Comparison of ENCODE assay signal across 20 mouse cellular contexts in the genomic region with DNA sequence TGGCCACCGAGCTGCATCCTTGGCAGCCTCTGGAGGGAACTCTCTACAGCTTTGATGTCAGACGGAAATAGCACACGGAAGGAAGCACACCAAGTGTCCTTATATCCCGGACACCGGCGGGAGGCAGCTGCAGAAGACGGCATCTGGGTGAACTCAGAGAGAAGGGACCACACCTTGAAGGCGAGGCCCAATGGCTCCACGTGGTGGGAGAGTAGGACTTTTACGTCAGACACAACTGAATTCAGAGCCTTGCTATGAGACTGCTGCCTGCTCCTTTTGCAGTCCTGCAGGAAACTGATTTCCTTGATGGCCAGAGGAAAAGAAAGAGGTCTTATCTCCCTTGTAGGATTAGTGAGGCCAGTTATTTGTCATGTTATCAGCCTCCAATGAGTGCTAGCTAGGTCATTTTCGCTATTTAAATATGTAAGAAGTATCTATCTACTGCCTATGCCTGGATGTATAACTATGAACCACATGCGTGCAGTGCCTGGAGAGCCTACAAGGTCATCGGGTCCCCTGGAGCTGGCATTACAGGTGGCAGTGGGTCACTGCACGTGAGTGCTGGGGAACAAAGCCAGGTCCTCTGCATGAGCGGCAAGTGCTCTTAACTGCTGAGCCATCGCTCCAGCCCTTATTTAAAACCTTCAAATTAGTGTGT. TPM values are rescaled to one million over a fixed set of nuclear protein-coding genes. Genes with fewer than 3 reads are reported as not detected.
A peak's percentile ranks its signal among the peaks of the same experiment; 100 is the strongest.
DNase-seq lines count a peak whose midpoint lies in the region; ATAC-seq and TF ChIP-seq lines count a peak whose summit lies in the region.
"Had no signal": no experiment of that assay in that cellular context is flagged by ENCODE, and none has a peak within 500 bp of the region (broad histone marks: within the 10 kb centered on the region; RNA-seq: fewer than 3 reads in every experiment).

No protein-coding gene starts in this region.

- no peak for TF ChIP-seq CTCF in lung, postnatal 0 days (IDR thresholded peaks at IDR 0.05)
- no peak for TF ChIP-seq CTCF in stomach, postnatal 0 days (IDR thresholded peaks at IDR 0.05; ENCODE audit: low read depth)

- DNase-seq in lung, postnatal 0 days (ENCODE audit: low spot score) = no peak
- DNase-seq in lung, adult 18-20 months = no peak
- peak; percentile 57 for DNase-seq in stomach, postnatal 0 days (ENCODE audit: low spot score)
- DNase-seq in midbrain, embryonic 10.5 days (ENCODE audit: low spot score) = no peak
- no peak for DNase-seq in frontal cortex, postnatal 36 days (ENCODE audit: low spot score in 2 of 2)
- DNase-seq: adrenal gland, adult 8-10 months; adrenal gland, postnatal 36 days; cerebellum, adult 2 months; cerebellum, postnatal 10 days; gastrocnemius, postnatal 10 days; heart, adult 18-20 months; heart, postnatal 14 days had no signal

- no peak overlapping the region for H3K4me2 ChIP-seq in lung, postnatal 0 days (replicated peaks; ENCODE audit: low read depth, low read length)
- no peak overlapping the region for H3K4me2 ChIP-seq in intestine, embryonic 16.5 days (ENCODE audit: low read depth, low read length)
- H3K4me2 ChIP-seq in limb, embryonic 13.5 days (replicated peaks) = no peak overlapping the region
- H3K4me2 ChIP-seq in stomach, postnatal 0 days (replicated peaks; ENCODE audit: low read depth) = no peak overlapping the region
- H3K4me2 ChIP-seq in midbrain, embryonic 16.5 days (ENCODE audit: low read length) = no peak overlapping the region
- H3K4me2 ChIP-seq: heart, embryonic 11.5 days; heart, embryonic 15.5 days; hindbrain, embryonic 13.5 days had no signal

- no peak overlapping the region for H3K27ac ChIP-seq in lung, postnatal 0 days (ENCODE audit: low read length)
- no peak overlapping the region for H3K27ac ChIP-seq in intestine, embryonic 16.5 days (ENCODE audit: low read length)
- H3K27ac ChIP-seq in limb, embryonic 13.5 days = peak overlapping the region; percentile 40; the same call in 1 of the 2 replicates
- no peak overlapping the region for H3K27ac ChIP-seq in stomach, postnatal 0 days (replicated peaks)
- no peak overlapping the region for H3K27ac ChIP-seq in midbrain, embryonic 10.5 days (replicated peaks)
- H3K27ac ChIP-seq in midbrain, embryonic 16.5 days (ENCODE audit: low read length) = no peak overlapping the region
- H3K27ac ChIP-seq: heart, embryonic 15.5 days; hindbrain, embryonic 13.5 days; hindbrain, postnatal 0 days had no signal

- no peaks in the 10 kb centered on the region for H3K27me3 ChIP-seq in lung, postnatal 0 days (replicated peaks; ENCODE audit: insufficient read depth, low read length)
- H3K27me3 ChIP-seq in intestine, embryonic 16.5 days (replicated peaks; ENCODE audit: control insufficient read depth, insufficient read depth, low read length) = no peaks in the 10 kb centered on the region
- H3K27me3 ChIP-seq in limb, embryonic 13.5 days = no peaks in the 10 kb centered on the region
- H3K27me3 ChIP-seq in stomach, postnatal 0 days (ENCODE audit: control insufficient read depth, insufficient read depth, low read length) = no peaks in the 10 kb centered on the region
- H3K27me3 ChIP-seq in midbrain, embryonic 10.5 days (ENCODE audit: low read depth, poor library complexity, severe bottlenecking) = no peaks in the 10 kb centered on the region
- no peaks in the 10 kb centered on the region for H3K27me3 ChIP-seq in midbrain, embryonic 16.5 days (ENCODE audit: control insufficient read depth, insufficient read depth, low read depth, low read length)
- H3K27me3 ChIP-seq: heart, embryonic 15.5 days; hindbrain, embryonic 13.5 days had no signal

- H3K9ac ChIP-seq in lung, postnatal 0 days (replicated peaks; ENCODE audit: low read depth) = no peak overlapping the region
- no peak overlapping the region for H3K9ac ChIP-seq in intestine, embryonic 16.5 days (ENCODE audit: low read depth, low read length)
- no peak overlapping the region for H3K9ac ChIP-seq in limb, embryonic 13.5 days
- no peak overlapping the region for H3K9ac ChIP-seq in stomach, postnatal 0 days (ENCODE audit: low read length)
- no peak overlapping the region for H3K9ac ChIP-seq in midbrain, embryonic 16.5 days (ENCODE audit: low read depth, low read length)
- H3K9ac ChIP-seq: heart, embryonic 15.5 days; hindbrain, embryonic 13.5 days had no signal

- no peaks in the 10 kb centered on the region for H3K4me1 ChIP-seq in lung, postnatal 0 days (ENCODE audit: insufficient read depth, low read depth, low read length)
- peaks cover 8% of the 10 kb centered on the region for H3K4me1 ChIP-seq in intestine, embryonic 16.5 days (ENCODE audit: control insufficient read depth, insufficient read depth, low read length)
- peaks cover 37% of the 10 kb centered on the region for H3K4me1 ChIP-seq in limb, embryonic 13.5 days
- no peaks in the 10 kb centered on the region for H3K4me1 ChIP-seq in stomach, postnatal 0 days (replicated peaks; ENCODE audit: control insufficient read depth, insufficient read depth)
- H3K4me1 ChIP-seq in midbrain, embryonic 10.5 days = no peaks in the 10 kb centered on the region
- no peaks in the 10 kb centered on the region for H3K4me1 ChIP-seq in midbrain, embryonic 16.5 days (ENCODE audit: control insufficient read depth, insufficient read depth, low read length)
- H3K4me1 ChIP-seq: heart, embryonic 15.5 days; hindbrain, embryonic 13.5 days had no signal

- H3K4me3 ChIP-seq in lung, postnatal 0 days (ENCODE audit: low read depth, low read length) = no peak overlapping the region
- no peak overlapping the region for H3K4me3 ChIP-seq in intestine, embryonic 16.5 days (ENCODE audit: low read length)
- H3K4me3 ChIP-seq in limb, embryonic 13.5 days = no peak overlapping the region
- H3K4me3 ChIP-seq in stomach, postnatal 0 days (ENCODE audit: low read depth, low read length) = no peak overlapping the region
- H3K4me3 ChIP-seq in midbrain, embryonic 10.5 days = no peak overlapping the region
- H3K4me3 ChIP-seq in midbrain, embryonic 16.5 days (ENCODE audit: low read depth, low read length) = no peak overlapping the region
- H3K4me3 ChIP-seq: heart, embryonic 15.5 days; hindbrain, embryonic 13.5 days had no signal

- H3K9me3 ChIP-seq in lung, postnatal 0 days (ENCODE audit: low read length) = no peaks in the 10 kb centered on the region
- H3K9me3 ChIP-seq in intestine, embryonic 16.5 days (ENCODE audit: control insufficient read depth, low read length) = no peaks in the 10 kb centered on the region
- H3K9me3 ChIP-seq in limb, embryonic 13.5 days = no peaks in the 10 kb centered on the region
- H3K9me3 ChIP-seq in stomach, postnatal 0 days (ENCODE audit: control insufficient read depth, low read length) = no peaks in the 10 kb centered on the region
- H3K9me3 ChIP-seq in midbrain, embryonic 10.5 days (replicated peaks) = no peaks in the 10 kb centered on the region
- H3K9me3 ChIP-seq in midbrain, embryonic 16.5 days (replicated peaks; ENCODE audit: control insufficient read depth, low read length, poor library complexity, severe bottlenecking) = no peaks in the 10 kb centered on the region
- H3K9me3 ChIP-seq: heart, embryonic 15.5 days; hindbrain, embryonic 13.5 days had no signal

- 0 out of 2 replicates have a peak, but pooled peaks have one; percentile 21 for ATAC-seq in lung, postnatal 0 days
- ATAC-seq in intestine, embryonic 16.5 days = peak; percentile 54; the same call in 1 of the 2 replicates
- no peak for ATAC-seq in limb, embryonic 13.5 days (ENCODE audit: low FRiP score, low read depth)
- ATAC-seq in stomach, postnatal 0 days (ENCODE audit: low FRiP score, low TSS enrichment) = peak; percentile 73; the same call in 1 of the 2 replicates
- ATAC-seq in midbrain, embryonic 16.5 days = no peak
- ATAC-seq: forebrain, embryonic 14.5 days; hindbrain, postnatal 0 days had no signal

- WGBS in lung, postnatal 0 days = 43% methylated on average over 16 of the region's 16 CpGs
- 59% methylated on average over 16 of the region's 16 CpGs for WGBS in intestine, embryonic 16.5 days
- 77% methylated on average over 16 of the region's 16 CpGs for WGBS in limb, embryonic 13.5 days
- WGBS in stomach, postnatal 0 days = 54% methylated on average over 16 of the region's 16 CpGs
- WGBS in midbrain, embryonic 10.5 days = 83% methylated on average over 16 of the region's 16 CpGs
- WGBS in midbrain, embryonic 16.5 days = 87% methylated on average over 16 of the region's 16 CpGs

- TF ChIP-seq EP300 in lung, postnatal 0 days (IDR thresholded peaks at IDR 0.05) = no peak
- no peak for TF ChIP-seq EP300 in stomach, postnatal 0 days (optimal IDR thresholded peaks at IDR 0.05)

- no peaks in the 10 kb centered on the region; the same call in 1 of the 2 replicates for H3K36me3 ChIP-seq in lung, postnatal 0 days (ENCODE audit: insufficient read depth, low read length)
- peaks cover 6% of the 10 kb centered on the region; the same call in 1 of the 2 replicates for H3K36me3 ChIP-seq in intestine, embryonic 16.5 days (ENCODE audit: control insufficient read depth, insufficient read depth, low read length)
- H3K36me3 ChIP-seq in limb, embryonic 13.5 days = peaks cover 20% of the 10 kb centered on the region
- no peaks in the 10 kb centered on the region for H3K36me3 ChIP-seq in stomach, postnatal 0 days (ENCODE audit: control insufficient read depth, insufficient read depth, low read length)
- H3K36me3 ChIP-seq in midbrain, embryonic 10.5 days = peaks cover 22% of the 10 kb centered on the region
- no peaks in the 10 kb centered on the region for H3K36me3 ChIP-seq in midbrain, embryonic 16.5 days (ENCODE audit: control insufficient read depth, insufficient read depth, low read length)
- H3K36me3 ChIP-seq: heart, embryonic 15.5 days had no signal

RNA-seq across cellular contexts. Expression of gene Vgll4, which starts 28.7 kb away (rescaled TPM):
- 104 and 108 TPM in 2 replicates for polyA plus RNA-seq in lung, postnatal 0 days (2015; fragmentation: Nextera tagmentation; extraction: Ambion mirVana)
- polyA plus RNA-seq in intestine, embryonic 16.5 days (2015; fragmentation: Nextera tagmentation; extraction: Ambion mirVana) = 66.1 and 75.7 TPM in 2 replicates
- polyA plus RNA-seq in limb, embryonic 13.5 days (2015; fragmentation: Nextera tagmentation; extraction: Ambion mirVana) = 154 and 156 TPM in 2 replicates
- 38.5 and 42.1 TPM in 2 replicates for polyA plus RNA-seq in stomach, postnatal 0 days (2015; fragmentation: Nextera tagmentation; extraction: Ambion mirVana)
- polyA plus RNA-seq in midbrain, embryonic 10.5 days (2016; fragmentation: Nextera tagmentation; extraction: Ambion mirVana) = 70.9 and 79.7 TPM in 2 replicates
- polyA plus RNA-seq in midbrain, embryonic 16.5 days (2015; fragmentation: Nextera tagmentation; extraction: Ambion mirVana) = 49.2 and 51.0 TPM in 2 replicates

RNA-seq across cellular contexts. Expression of gene Tamm41, which starts 39.2 kb away (rescaled TPM):
- polyA plus RNA-seq in lung, postnatal 0 days (2015; fragmentation: Nextera tagmentation; extraction: Ambion mirVana) = 27.7 and 28.0 TPM in 2 replicates
- polyA plus RNA-seq in intestine, embryonic 16.5 days (2015; fragmentation: Nextera tagmentation; extraction: Ambion mirVana) = 58.7 and 66.8 TPM in 2 replicates
- polyA plus RNA-seq in limb, embryonic 13.5 days (2015; fragmentation: Nextera tagmentation; extraction: Ambion mirVana) = 68.9 and 74.8 TPM in 2 replicates
- polyA plus RNA-seq in stomach, postnatal 0 days (2015; fragmentation: Nextera tagmentation; extraction: Ambion mirVana) = 35.8 and 36.0 TPM in 2 replicates
- polyA plus RNA-seq in midbrain, embryonic 10.5 days (2016; fragmentation: Nextera tagmentation; extraction: Ambion mirVana) = 85.6 and 100 TPM in 2 replicates
- polyA plus RNA-seq in midbrain, embryonic 16.5 days (2015; fragmentation: Nextera tagmentation; extraction: Ambion mirVana) = 47.0 and 51.5 TPM in 2 replicates

Comparison
In these comparisons a context has a peak if more than half of its experiments do, and no peak if none do; other contexts are left out.
1. ATAC-seq: peak in lung, postnatal 0 days (single experiment), intestine, embryonic 16.5 days (single experiment) and stomach, postnatal 0 days (single experiment); none in limb, embryonic 13.5 days (single experiment) and midbrain, embryonic 16.5 days (single experiment).